Mouse (Mus musculus): ENCODE measurements around the gene Foxp4.

GRCm38 (mm10) chr17:47833029-47833627 lies 91.3 kb downstream of the Foxp4 start:
- TF ChIP-seq POLR2A (IDR thresholded peaks at IDR 0.05; ENCODE audit: control insufficient read depth, extremely low read depth, insufficient read depth, low read length, poor library complexity) (no peak), CTCF (IDR thresholded peaks at IDR 0.05; ENCODE audit: borderline replicate concordance, control insufficient read depth, extremely low read depth, insufficient read depth, low read length, poor library complexity) (no peak)
